Mouse (Mus musculus): Measurements from ENCODE around the gene Npas3.
A peak's percentile ranks its signal among the peaks of the same experiment; 100 is the strongest.

Npas3 gene

DNA sequence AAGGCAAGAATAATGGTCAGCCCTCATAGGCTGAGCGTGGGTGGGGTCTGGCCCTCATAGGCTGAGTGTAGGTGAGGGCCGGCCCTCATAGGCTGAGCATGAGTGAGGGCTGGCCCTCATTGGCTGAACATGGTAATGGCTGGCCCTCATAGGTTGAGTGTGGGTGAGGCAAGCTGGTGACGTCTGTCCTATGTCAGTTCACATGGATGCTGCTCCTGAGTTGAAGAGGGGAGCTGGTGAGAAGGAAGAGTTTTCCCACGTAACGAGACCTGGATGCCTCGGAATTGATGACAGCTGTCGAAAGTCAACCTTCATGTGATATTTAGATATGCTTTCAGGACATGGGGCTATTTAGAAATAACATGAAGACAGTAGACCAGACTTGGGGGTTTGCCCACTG, 45.5 kb downstream of the Npas3 start:
- DNase-seq (ENCODE audit: low spot score in 2 of 2) = no peak

DNA sequence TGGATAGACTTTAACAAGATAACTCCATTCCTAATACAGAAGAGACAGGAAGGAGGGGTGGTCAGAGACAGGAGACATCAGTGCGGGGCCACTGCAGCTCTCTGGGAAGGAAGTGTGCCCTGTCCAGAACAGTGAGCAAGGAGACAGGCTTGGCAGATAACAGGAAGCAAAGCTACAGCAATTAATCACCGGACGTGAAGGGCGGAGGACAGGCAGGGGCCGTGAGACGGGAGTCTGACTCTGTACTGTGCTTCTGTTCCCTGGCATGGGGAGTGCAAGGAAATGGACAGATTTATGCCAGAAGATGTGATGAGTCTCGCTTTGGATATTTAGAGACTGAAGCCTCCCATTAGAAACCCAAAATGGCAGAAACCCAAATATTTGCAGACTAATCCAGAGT, 47.3 kb downstream of the Npas3 start:
- DNase-seq (ENCODE audit: low spot score in 2 of 2) = no peak

GRCm38 (mm10) chr12:53297946-53298840, 49.7 kb downstream of the Npas3 start:
- DNase-seq (ENCODE audit: low spot score in 2 of 2) = no peak

DNA sequence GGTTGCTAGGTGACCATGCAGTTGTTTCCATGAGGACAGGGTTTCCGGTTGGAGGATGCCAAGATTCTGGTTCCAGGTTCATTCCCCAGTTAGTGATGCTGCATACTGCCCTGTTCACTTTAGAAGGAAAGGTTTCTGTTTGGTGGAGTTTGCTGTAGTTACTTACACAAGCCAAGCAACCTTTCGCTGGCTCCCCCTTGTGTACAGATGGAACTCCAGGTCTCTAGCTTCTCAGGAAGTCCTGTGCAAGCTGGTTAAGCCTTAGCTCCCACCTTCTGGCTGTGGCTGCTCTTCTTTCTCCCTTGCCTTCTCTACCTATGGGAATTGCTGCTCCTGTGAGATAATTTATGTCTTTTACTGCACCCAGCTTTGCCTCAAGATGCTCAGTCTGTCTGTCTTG, 52.5 kb downstream of the Npas3 start:
- DNase-seq (ENCODE audit: low spot score in 2 of 2) = no peak

GRCm38 (mm10) chr12:53302129-53302528, 53.7 kb downstream of the Npas3 start:
- no peak for DNase-seq (ENCODE audit: low spot score in 2 of 2)

GRCm38 (mm10) chr12:53316715-53317114, 68.2 kb downstream of the Npas3 start:
- DNase-seq (ENCODE audit: low spot score in 2 of 2) = no peak

- no peak for DNase-seq (ENCODE audit: low spot score in 2 of 2)
These were observed 69.3 kb downstream of the Npas3 start for GRCm38 (mm10) chr12:53317801-53318200.

DNA sequence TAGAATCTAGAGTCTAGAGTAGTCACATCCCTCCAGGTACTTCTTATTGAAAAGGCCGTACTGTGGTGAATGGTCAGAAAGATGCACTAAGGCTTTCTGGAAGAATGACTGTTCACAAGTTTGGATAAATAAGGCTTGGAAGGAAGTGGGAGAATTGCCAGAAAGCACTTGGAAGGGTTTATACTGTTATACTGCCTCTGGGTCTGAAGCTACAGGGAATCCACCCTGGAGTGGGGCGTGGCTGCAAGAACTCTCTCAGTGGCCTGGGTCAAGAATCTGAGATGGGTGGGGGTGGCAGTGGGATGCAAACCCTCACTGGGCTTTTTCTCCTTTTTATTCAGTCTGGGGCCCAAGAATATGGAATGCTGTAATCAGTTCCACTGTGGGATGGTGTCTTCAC, 72.0 kb downstream of the Npas3 start:
- no peak for DNase-seq (ENCODE audit: low spot score in 2 of 2)

DNA sequence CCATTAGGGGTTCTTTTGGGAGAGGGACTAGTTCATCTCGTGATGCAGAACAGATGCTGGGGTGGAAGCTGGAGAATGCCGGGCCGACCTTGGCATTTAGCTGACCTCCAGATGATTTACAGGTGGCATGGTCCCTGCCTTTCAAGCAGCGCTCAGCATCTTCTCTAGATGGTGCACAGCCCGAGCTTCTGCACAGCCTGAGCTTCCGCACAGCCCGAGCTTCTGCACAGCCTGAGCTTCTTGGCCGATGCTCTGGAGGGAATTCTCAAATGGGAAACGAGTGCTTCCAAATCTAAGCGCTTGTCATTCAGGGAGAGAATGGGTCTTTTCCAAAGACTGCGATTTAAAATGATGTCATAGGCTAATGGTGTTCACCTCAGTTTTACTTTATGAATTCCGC, 72.5 kb downstream of the Npas3 start:
- DNase-seq (ENCODE audit: low spot score in 2 of 2) = no peak

GRCm38 (mm10) chr12:53321944-53322343, 73.5 kb downstream of the Npas3 start:
- no peak for DNase-seq (ENCODE audit: low spot score in 2 of 2)

GRCm38 (mm10) chr12:53327653-53328188, 79.2 kb downstream of the Npas3 start:
- DNase-seq (ENCODE audit: low spot score in 2 of 2) = no peak

- DNase-seq (ENCODE audit: low spot score in 2 of 2) = peak in 1 of 2 experiments; percentile 1
These were observed 79.8 kb downstream of the Npas3 start for GRCm38 (mm10) chr12:53328257-53328736.

DNA sequence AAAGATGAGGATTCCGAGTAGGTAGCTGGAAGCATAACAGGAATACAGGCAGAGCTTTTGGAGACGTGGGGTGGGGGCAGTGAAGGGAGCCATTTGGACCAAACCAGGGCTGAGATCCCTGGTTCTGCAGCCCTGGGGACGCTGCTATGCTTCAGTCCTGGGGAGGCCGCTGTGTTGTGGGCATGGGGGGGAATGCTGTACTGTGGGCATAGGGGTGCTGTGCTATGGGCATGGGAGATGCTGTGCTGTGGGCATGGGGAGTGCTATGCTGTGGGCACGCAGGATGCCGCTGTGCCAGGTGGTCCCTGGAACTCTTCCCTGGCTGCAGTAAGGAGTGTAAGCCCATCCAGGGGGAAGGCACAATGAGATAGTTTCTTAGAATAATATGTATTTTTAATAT, 81.7 kb downstream of the Npas3 start:
- DNase-seq (ENCODE audit: low spot score in 2 of 2) = no peak

GRCm38 (mm10) chr12:53331391-53331790, 82.9 kb downstream of the Npas3 start:
- DNase-seq (ENCODE audit: low spot score in 2 of 2) = no peak

GRCm38 (mm10) chr12:53331800-53332199, 83.3 kb downstream of the Npas3 start:
- DNase-seq (ENCODE audit: low spot score in 2 of 2) = no peak

- DNase-seq (ENCODE audit: low spot score in 2 of 2) = no peak
These were observed 84.8 kb downstream of the Npas3 start for GRCm38 (mm10) chr12:53333251-53333650.

GRCm38 (mm10) chr12:53338349-53338948, 90.0 kb downstream of the Npas3 start:
- DNase-seq (ENCODE audit: low spot score in 2 of 2) = no peak

- DNase-seq (ENCODE audit: low spot score in 2 of 2) = no peak
These were observed 94.3 kb downstream of the Npas3 start for GRCm38 (mm10) chr12:53342741-53343140.

GRCm38 (mm10) chr12:53351860-53352259, 103.4 kb downstream of the Npas3 start:
- no peak for DNase-seq (ENCODE audit: low spot score in 2 of 2)

DNA sequence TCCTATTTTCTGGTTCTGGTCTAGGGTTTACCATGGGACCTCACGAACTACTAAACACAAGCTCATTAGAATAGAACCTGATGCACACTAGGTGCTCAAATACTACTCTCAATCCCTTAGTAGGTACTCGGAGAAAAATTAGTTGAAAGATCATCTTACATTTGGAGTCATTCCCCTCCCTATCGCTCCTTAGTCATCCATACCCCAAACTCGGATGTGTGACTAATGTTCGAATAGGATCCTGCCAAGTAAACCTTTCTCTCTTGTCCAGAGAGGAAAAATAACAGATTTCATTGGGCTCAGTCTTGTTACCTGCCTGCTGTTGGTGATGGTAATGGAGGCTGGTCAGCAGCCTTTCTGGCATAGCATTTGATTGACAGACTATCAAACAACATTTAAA, 117.3 kb downstream of the Npas3 start:
- no peak for DNase-seq (ENCODE audit: low spot score in 2 of 2)

GRCm38 (mm10) chr12:53384851-53385250, 136.4 kb downstream of the Npas3 start:
- DNase-seq (ENCODE audit: low spot score in 2 of 2) = no peak

GRCm38 (mm10) chr12:53405856-53406255, 157.4 kb downstream of the Npas3 start:
- DNase-seq (ENCODE audit: low spot score in 2 of 2) = no peak

DNA sequence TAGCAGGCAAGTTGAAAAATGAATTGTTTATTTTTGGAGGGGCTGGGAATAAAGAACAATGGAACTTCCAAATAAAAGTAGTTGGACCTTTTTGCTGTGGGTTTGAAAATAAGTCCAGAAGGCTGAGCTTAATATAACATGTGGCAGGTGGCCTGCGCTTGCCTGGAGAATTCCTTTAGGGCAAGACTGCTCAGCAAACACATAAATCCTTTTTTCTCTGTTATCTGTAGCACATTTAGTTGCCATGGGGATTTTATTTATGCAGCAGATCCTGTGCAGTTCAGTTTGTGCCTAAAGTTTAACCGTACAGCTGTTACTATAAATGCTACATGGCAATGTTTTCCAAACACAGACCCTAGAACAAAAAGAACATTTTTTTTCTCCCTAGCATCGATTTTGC, 159.3 kb downstream of the Npas3 start:
- DNase-seq (ENCODE audit: low spot score in 2 of 2) = no peak
